In genomic region chr15:100762649-100763048, GRCm38 (mm10) we compare ENCODE assay signal across 8 mouse cellular contexts. TPM values are rescaled to one million over a fixed set of nuclear protein-coding genes. Genes with fewer than 3 reads are reported as not detected.
DNase-seq lines count a peak whose midpoint lies in the region; ATAC-seq and TF ChIP-seq lines count a peak whose summit lies in the region.

No protein-coding gene starts in this region.

- H3K9me3 ChIP-seq in heart, embryonic 15.5 days (replicated peaks): no peaks in the 10 kb centered on the region
- H3K9me3 ChIP-seq in midbrain, embryonic 14.5 days (ENCODE audit: control insufficient read depth, low read length): no peaks in the 10 kb centered on the region

- H3K27me3 ChIP-seq in heart, embryonic 15.5 days: peaks cover 76% of the 10 kb centered on the region
- no peaks in the 10 kb centered on the region for H3K27me3 ChIP-seq in midbrain, embryonic 14.5 days (ENCODE audit: control insufficient read depth, insufficient read depth, low read length)

- no peak overlapping the region for H3K27ac ChIP-seq in heart, embryonic 15.5 days
- peak overlapping the region; percentile 93 for H3K27ac ChIP-seq in midbrain, embryonic 14.5 days (replicated peaks; ENCODE audit: low read depth, low read length)

- 44% methylated on average over 8 of the region's 8 CpGs for WGBS in heart, embryonic 15.5 days
- 46% methylated on average over 8 of the region's 8 CpGs for WGBS in midbrain, embryonic 14.5 days

- no peak for ATAC-seq in heart, embryonic 15.5 days (replicated peaks; ENCODE audit: insufficient number of reproducible peaks, insufficient read depth, low FRiP score, low read depth)
- ATAC-seq in midbrain, embryonic 14.5 days (ENCODE audit: low FRiP score, low TSS enrichment): no peak

- H3K36me3 ChIP-seq in heart, embryonic 15.5 days: no peaks in the 10 kb centered on the region
- 0 out of 2 replicates have a peak, but pooled peaks cover 6% of the 10 kb centered on the region for H3K36me3 ChIP-seq in midbrain, embryonic 14.5 days (ENCODE audit: control insufficient read depth, insufficient read depth, low read length)

- TF ChIP-seq CTCF in brain, embryonic 14.5 days (IDR thresholded peaks at IDR 0.05; ENCODE audit: borderline replicate concordance, extremely low read depth, insufficient read depth, insufficient read length): no peak

- H3K4me1 ChIP-seq in heart, embryonic 15.5 days (replicated peaks): peaks cover 17% of the 10 kb centered on the region
- peaks cover 24% of the 10 kb centered on the region; the same call in 1 of the 2 replicates for H3K4me1 ChIP-seq in midbrain, embryonic 14.5 days (ENCODE audit: control insufficient read depth, insufficient read depth, low read length)

- H3K9ac ChIP-seq in heart, embryonic 15.5 days: no peak overlapping the region
- peak overlapping the region; percentile 80 for H3K9ac ChIP-seq in midbrain, embryonic 14.5 days (replicated peaks; ENCODE audit: low read length)

- DNase-seq in heart, adult 18-20 months: no peak
- peak; percentile 20 for DNase-seq in brain, embryonic 14.5 days (ENCODE audit: low read depth)
- DNase-seq in forelimb bud, embryonic 11.5 days (ENCODE audit: low read depth, low spot score): peak; percentile 21
- DNase-seq in midbrain, embryonic 14.5 days: no peak
- DNase-seq in adrenal gland, adult 8-10 months: no peak
- no peak for DNase-seq in adrenal gland, postnatal 10 days
- no peak for DNase-seq in layer of hippocampus, postnatal 25 days (ENCODE audit: extremely low spot score in 1 of 2, low spot score in 1 of 2)

- peak overlapping the region; percentile 95; the same call in 1 of the 2 replicates for H3K4me2 ChIP-seq in heart, embryonic 15.5 days
- peak overlapping the region; percentile 73 for H3K4me2 ChIP-seq in midbrain, embryonic 14.5 days (ENCODE audit: low read length)

- TF ChIP-seq POLR2A in brain, embryonic 14.5 days (IDR thresholded peaks at IDR 0.05; ENCODE audit: borderline replicate concordance, extremely low read depth, insufficient read depth, insufficient read length, poor library complexity, severe bottlenecking): no peak

- no peak overlapping the region for H3K4me3 ChIP-seq in heart, embryonic 15.5 days
- H3K4me3 ChIP-seq in midbrain, embryonic 14.5 days (replicated peaks; ENCODE audit: low read depth, low read length): peak overlapping the region; percentile 85

RNA-seq across cellular contexts. Expression of gene Slc4a8, which starts 1.1 kb away (rescaled TPM):
- polyA plus RNA-seq in heart, embryonic 15.5 days (2015; fragmentation: Nextera tagmentation; extraction: Ambion mirVana): 0.53 and 1.7 TPM in 2 replicates
- total RNA-seq in heart, adult 18-20 months (2021): 1 to 10 TPM; 1.9 to 4.8 TPM
- 23.8 and 31.3 TPM in 2 replicates for polyA plus RNA-seq in brain, embryonic 14.5 days (2012; rRNA removed)
- polyA plus RNA-seq in midbrain, embryonic 14.5 days (2014; fragmentation: Nextera tagmentation; extraction: Ambion mirVana): 24.2 and 32.3 TPM in 2 replicates
- total RNA-seq in adrenal gland, adult 8-10 months (2022): 10 to 100 TPM in 3 of 4 experiments, 1 to 10 TPM in 1; 6.2 to 20.5 (median 11.4) TPM
- total RNA-seq in adrenal gland, postnatal 10 days (2021): 10 to 100 TPM in 1 of 2 experiments, 1 to 10 TPM in 1; 9.5 to 12.6 TPM
- total RNA-seq in layer of hippocampus, postnatal 25 days (2021): 10 to 100 TPM; 78.0 to 78.8 TPM

RNA-seq across cellular contexts. Expression of gene Galnt6, which starts 33.5 kb away (rescaled TPM):
- 0.31 and 1.2 TPM in 2 replicates for polyA plus RNA-seq in heart, embryonic 15.5 days (2015; fragmentation: Nextera tagmentation; extraction: Ambion mirVana)
- total RNA-seq in heart, adult 18-20 months (2021): 1 to 10 TPM in 1 of 2 experiments, under 1 TPM in 1; 0.62 to 1.3 TPM
- 0.09 and 0.22 TPM in 2 replicates for polyA plus RNA-seq in brain, embryonic 14.5 days (2012; rRNA removed)
- 0.14 TPM in 1 of 2 replicates, not detected in the other for polyA plus RNA-seq in midbrain, embryonic 14.5 days (2014; fragmentation: Nextera tagmentation; extraction: Ambion mirVana)
- total RNA-seq in adrenal gland, adult 8-10 months (2022): 1 to 10 TPM; 5.1 to 7.2 (median 5.8) TPM
- 1 to 10 TPM; 9.6 to 9.9 TPM for total RNA-seq in adrenal gland, postnatal 10 days (2021)
- total RNA-seq in layer of hippocampus, postnatal 25 days (2021): 1 to 10 TPM; 5.7 to 6.5 TPM

Comparison
In these comparisons a context has a peak if more than half of its experiments do, and no peak if none do; other contexts are left out.
1. DNase-seq: peak in brain, embryonic 14.5 days (single experiment) and forelimb bud, embryonic 11.5 days (single experiment); none in heart, adult 18-20 months (0 of 2), midbrain, embryonic 14.5 days (single experiment), adrenal gland, adult 8-10 months (single experiment), adrenal gland, postnatal 10 days (single experiment) and layer of hippocampus, postnatal 25 days (0 of 2).